Mouse (Mus musculus): ENCODE measurements around the gene Scgb1a1. TPM values are rescaled to one million over a fixed set of nuclear protein-coding genes. Genes with fewer than 3 reads are reported as not detected.
A peak's percentile ranks its signal among the peaks of the same experiment; 100 is the strongest.
"Not testable (repeated sequence)": the region's sequence is repeated elsewhere in the genome, so short reads cannot be mapped to it uniquely, and the experiment has no call there.

The Scgb1a1 gene
- total RNA-seq (2021): not detected
- long read RNA-seq, experiment 1: 0 reads
- long read RNA-seq, experiment 2: 0 reads

- intact Hi-C loops (cut with DNase I): no loop called here
- DNase-seq: no peak
Observed at GRCm38 (mm10) chr19:9087821-9088220, at the start of gene Scgb1a1. TSS of gene Scgb1a1 (minus strand) at chr19:9087958.

GRCm38 (mm10) chr19:9137159-9137558, 49.4 kb upstream of the Scgb1a1 start:
- intact Hi-C loops (cut with DNase I): no loop called here

DNA sequence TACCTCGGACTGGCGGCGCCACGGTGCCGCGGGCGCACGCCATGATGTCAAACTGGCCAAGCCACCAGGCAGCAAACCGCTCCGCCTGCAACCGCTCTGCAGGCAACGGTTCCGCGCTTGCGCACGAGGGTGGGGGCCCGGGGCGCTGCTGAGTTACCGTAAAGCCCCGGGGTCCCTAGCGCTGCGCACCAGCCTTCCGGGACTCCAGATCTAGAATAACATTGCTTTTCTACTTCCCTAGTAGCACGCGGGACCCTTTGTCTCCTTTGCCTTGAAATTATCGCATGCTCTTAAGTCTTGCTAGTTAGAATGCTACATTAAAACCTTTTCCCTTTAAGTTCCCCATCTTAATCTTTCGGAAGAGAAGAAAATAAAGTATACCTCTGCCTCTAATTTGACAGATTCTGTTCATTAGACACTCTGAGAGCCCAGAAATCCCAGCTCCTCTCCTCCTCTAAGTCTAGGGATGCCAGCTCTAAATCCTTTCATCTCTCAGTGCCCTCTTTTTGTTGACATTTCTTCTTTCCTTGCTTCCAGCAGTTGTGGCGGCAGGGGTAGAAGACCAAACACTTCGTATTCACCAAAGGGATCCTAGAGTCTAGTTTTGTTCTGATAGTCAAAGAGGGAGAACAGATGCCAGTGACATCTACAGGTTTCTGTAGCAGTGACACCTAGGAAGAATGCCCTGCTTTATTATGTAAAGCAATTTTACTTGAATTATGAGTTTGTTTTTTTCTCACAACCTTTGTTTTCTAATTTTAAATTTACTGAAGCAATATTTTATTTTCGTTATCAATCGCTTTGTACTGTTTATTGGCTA, 48.0 kb upstream of the Scgb1a1 start, which contains the start of gene Asrgl1:
TSS of gene Asrgl1 (minus strand) at position 125 of the 820 bp plus-strand sequence.
- intact Hi-C loops (cut with DNase I): no loop called here
- DNase-seq: peak; percentile 78 to 90

More at GRCm38 (mm10) chr19:9137159-9137558, 49.4 kb upstream of the Scgb1a1 start:
- no peak for DNase-seq

- intact Hi-C loops (cut with DNase I): no loop called here
- peak in 1 of 2 experiments; percentile 25 for DNase-seq
Observed at GRCm38 (mm10) chr19:9134746-9135511, 47.2 kb upstream of the Scgb1a1 start.

DNA sequence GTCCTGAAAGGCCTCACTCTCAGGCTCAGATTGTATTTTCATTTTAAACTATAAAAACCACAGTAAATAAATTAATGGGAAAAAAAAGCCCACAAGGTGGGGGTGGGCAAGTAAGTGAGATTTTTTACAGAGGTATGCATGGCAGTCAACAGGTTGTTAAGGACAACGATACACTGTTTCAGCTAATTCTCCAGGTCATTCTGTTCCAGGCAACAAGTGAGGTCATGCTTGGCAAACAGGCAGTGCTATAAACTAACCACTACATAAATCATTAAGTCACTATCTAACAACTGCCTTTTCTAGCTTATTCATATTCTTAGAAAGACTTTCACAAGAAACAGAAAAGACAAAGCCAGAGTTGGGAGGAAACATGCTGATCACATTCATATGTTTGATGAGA, 42.2 kb upstream of the Scgb1a1 start:
- no peak for DNase-seq
- intact Hi-C loops (cut with DNase I): no loop called here

DNA sequence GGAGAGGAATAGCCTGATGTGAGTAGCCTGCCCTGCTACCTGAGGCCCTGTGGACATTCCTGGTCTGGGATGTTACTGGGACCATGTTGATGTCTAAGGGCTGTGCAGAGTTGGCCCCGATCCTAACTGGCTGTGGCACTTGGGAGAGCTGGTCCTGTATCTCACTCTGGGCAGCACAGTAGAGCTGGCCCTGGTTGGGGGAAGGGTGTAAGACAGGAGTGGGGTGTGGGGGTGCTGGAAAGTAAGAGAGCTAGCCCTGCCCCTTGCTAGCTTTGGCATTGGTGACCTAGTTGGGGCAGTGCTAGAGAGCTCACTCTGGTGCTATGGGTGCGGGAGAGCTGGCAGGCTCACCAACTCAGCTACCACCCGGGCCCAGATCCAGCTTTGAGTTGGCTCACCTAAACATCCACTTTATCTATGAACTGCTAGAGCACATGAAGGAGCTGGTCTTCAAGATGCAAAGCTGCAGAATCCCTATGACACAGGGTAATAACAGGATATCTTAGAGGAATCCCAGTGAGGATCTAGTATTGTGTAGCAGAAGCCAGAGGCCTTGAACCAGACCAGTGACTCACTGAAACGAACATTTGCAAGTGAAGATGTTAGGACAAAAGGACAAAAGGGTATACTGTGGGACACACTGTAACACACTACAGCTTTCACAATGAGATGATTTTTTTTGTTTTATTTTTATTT, 40.9 kb upstream of the Scgb1a1 start:
- intact Hi-C loops (cut with DNase I): no loop called here
- no peak for DNase-seq

DNA sequence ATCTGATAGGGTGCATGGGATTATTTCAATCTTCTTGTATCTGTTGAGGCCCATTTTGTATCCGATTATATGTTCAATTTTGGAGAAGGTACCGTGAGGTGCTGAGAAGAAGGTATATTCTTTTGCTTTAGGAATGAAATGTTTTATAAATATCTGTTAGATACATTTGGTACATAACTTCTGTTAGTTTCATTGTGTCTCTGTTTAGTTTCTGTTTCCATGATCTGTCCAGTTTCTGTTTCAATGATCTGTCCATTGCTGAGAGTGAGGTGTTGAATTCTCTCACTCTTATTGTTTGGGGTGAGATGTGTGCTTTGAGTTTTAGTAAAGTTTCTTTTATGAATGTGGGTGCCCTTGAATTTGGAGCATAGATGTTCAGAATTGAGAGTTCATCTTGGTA, 36.2 kb upstream of the Scgb1a1 start:
- DNase-seq; intact Hi-C loops (cut with DNase I): not testable (repeated sequence)

DNA sequence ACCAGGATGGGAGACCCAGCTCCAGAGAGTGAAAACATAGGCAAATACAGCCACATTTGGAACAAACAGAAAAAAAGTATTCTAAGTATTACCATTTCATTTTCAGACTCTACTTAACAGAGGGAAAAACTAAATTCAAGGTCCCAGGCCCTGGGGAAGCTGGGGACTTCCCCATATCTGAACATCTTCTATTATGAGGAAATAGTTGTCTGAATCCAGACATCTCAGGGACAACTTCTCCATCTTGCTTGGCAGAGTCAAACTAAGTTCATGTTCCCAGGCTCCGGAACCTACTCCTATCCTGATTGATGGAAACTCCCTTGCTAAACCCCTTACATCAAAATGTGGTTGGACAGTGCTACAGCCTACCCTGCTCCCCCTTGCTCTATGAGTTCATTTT, 34.6 kb upstream of the Scgb1a1 start:
- intact Hi-C loops (cut with DNase I): no loop called here
- no peak for DNase-seq

DNA sequence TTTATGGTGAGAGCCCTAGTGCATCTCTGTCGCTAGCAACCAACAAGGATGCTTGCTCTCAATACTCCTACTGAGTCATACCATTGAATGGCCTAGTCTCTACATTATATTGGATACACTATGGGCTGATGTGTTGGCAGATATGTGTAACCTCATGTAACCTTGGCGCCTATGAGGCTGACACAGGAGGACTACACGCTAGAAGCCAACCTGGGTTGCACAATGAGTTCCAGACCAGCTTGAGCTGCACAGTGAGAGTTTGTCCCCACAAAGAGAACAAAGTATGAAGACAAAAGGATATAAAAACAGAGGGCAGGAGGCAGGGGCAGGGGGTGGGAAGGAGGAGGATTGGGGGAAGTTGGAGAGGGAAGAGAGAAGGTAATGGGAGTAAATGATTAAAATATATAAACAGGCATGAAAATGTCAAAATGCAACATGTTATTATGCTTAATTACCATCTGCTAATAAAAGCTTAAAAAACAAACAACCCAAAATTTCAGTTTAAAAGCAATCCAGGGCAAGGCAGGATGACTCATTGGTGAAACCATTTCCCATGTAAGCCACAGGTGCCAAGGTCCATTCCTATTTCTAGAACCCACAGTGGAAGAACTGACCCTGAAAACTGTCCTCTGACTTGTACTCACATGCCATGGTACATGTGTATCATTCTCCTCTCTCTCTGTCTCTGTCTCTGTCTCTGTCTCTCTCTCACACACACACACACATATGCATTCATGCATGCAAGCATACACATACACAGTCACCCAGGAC, 32.1 kb upstream of the Scgb1a1 start:
- intact Hi-C loops (cut with DNase I): loop anchor here (10.0 kb wide), 1 partner anchor 405 kb away; no protein-coding TSS in a partner anchor
- no peak for DNase-seq

DNA sequence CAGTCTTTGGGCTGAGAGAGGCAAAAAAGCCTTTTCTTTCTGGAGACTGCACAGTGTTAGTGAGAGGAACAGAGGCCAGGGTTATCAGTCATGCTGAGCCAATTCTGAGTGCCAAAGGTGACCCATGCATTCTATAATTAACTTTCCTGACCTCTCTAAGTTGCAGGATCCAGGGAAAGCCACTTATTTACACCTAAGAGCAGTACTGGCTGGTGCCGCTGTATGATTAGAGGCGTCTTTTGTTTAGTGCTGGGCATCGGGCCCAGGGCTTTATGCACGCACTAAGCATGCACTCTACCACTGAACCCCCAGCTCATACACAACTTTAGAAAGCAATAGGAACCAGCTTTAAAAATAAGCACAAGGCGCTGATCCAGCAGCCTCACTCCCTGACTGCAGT, 29.5 kb upstream of the Scgb1a1 start:
- DNase-seq: no peak
- intact Hi-C loops (cut with DNase I): loop anchor here (10.0 kb wide), 1 partner anchor 402 kb away; no protein-coding TSS in a partner anchor

- intact Hi-C loops (cut with DNase I): loop anchor here (10.0 kb wide), 1 partner anchor 401 kb away; no protein-coding TSS in a partner anchor
Observed at GRCm38 (mm10) chr19:9116268-9116667, 28.5 kb upstream of the Scgb1a1 start.

DNA sequence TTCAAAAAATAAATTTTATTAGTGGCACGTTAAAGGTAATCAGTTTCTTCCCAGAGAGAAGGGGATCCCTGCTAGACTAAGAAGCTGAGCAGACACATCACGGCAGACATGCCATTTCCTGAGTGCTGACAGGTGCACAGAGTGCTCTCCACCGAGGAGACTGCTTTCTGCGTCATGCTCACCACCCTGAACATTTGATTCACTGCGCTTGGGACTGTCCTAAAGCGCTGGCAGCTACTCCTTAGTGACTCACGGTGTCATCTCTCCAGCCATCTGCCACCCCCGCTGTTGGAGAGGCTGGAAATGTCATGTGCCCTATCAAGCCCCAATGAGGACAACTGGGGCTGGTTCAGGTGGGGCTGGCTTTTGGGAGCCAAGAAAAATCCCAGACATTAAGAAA, 24.3 kb upstream of the Scgb1a1 start:
- intact Hi-C loops (cut with DNase I): loop anchor here (10.0 kb wide), 1 partner anchor 397 kb away; no protein-coding TSS in a partner anchor
- peak in 1 of 2 experiments; percentile 55 for DNase-seq

More at GRCm38 (mm10) chr19:9116268-9116667, 28.5 kb upstream of the Scgb1a1 start:
- DNase-seq: no peak

- intact Hi-C loops (cut with DNase I): loop anchor here (10.0 kb wide), 1 partner anchor 396 kb away; no protein-coding TSS in a partner anchor
- DNase-seq: no peak
Observed at GRCm38 (mm10) chr19:9110182-9110869, 22.6 kb upstream of the Scgb1a1 start.

DNA sequence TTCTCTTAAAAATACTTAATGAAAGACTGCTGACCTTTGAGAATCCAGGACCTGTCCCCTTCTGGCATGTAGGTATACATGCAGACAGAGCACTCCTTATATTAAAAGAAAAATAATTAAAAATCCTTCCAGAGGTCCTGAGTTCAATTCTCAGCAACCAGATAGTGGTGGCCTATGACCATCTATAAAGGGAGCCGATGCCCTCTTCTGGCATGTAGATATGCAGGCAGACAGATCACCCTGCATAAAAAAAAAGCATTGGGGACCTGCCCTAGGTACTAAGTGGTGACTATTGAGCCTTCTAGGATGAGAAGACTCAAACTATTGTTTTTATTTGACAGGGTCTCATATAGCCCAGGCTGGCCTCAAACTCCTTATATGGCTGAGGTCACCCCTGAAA, 20.8 kb upstream of the Scgb1a1 start:
- no peak for DNase-seq
- intact Hi-C loops (cut with DNase I): loop anchor here (5.0 kb wide), 1 partner anchor 251 kb away; no protein-coding TSS in a partner anchor

DNA sequence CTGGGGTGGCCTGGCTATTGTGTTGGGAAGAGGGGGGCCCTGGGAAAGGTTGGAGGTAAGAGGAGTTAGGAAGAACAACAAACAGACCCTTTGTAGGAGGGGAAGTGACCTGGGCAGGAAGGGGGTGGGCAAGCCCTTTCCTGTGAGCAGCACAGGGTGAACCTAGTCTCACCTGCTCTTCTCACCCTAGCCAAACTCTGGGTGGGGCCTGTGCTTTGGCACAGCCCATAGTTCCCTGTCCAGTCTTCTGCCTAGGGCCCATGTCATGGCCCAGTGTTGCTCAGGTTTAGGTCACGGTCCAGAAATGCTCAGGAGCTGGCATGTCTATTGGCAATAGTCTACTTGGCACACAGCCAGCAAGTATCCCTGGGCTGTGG, 19.6 kb upstream of the Scgb1a1 start:
- intact Hi-C loops (cut with DNase I): loop anchor here (5.0 kb wide), 1 partner anchor 250 kb away; no protein-coding TSS in a partner anchor
- DNase-seq: no peak

DNA sequence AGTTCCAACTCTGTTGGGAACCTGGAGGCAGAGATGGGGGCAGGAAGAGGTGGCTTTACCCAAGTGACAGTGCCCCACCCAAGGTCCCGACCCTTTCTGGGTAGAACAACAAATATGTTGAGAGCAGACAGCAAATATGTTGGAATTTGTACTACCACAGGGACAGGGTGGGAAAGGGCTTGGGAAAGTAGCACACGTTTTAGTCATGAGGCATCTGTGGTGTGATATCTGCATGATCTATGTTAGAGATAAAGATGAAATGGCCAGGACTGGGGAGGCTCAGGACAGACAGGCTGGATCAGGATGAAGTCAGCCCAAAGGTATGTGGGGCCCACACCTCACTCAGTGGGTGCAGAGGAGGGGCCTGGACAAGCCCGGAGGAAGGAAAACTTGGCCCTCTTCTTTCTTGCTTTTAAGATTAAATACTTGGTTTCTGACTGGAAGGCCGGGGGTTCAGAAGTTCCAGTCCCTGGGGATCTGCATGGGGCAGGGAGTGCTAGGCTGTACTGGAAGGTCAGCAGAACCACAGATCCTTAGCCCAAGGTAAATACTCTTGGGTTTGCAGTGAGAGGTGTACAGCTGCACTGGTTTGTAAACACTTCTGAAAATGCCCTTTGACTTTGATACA, 19.1 kb upstream of the Scgb1a1 start:
- intact Hi-C loops (cut with DNase I): loop anchor here (5.0 kb wide), 1 partner anchor 250 kb away; no protein-coding TSS in a partner anchor
- DNase-seq: peak in 1 of 2 experiments; percentile 30

DNA sequence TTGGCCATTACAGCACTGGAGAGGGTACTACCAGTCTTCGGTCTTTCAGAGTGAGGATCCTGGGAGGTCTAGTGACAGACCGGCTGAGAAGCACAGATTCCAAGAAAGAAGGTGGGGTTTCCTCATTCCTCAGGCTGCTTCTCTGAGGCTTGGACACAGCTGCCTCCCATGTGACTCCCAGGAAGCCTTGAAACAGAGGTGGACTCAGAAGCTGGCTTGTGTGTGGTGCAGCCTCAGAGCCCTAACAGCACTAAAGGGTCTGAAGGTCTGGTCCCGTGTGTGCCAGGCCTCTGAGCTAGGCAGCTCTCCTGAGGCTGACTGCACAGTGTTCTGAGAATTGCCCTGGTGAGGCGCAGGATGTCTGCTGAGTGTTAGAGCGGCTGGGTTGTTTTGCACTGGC, 18.3 kb upstream of the Scgb1a1 start:
- intact Hi-C loops (cut with DNase I): loop anchor here (5.0 kb wide), 1 partner anchor 249 kb away; no protein-coding TSS in a partner anchor

GRCm38 (mm10) chr19:9105101-9105685, 17.4 kb upstream of the Scgb1a1 start:
- intact Hi-C loops (cut with DNase I): loop anchor here (5.0 kb wide), 1 partner anchor 248 kb away; no protein-coding TSS in a partner anchor
- DNase-seq: peak; percentile 49 to 72

More for the DNA sequence above, 18.3 kb upstream of the Scgb1a1 start:
- peak in 1 of 2 experiments; percentile 31 for DNase-seq
